Mouse (Mus musculus) forebrain, postnatal 0 days (tissue): Measurements from ENCODE around the gene Tial1. TPM values are rescaled to one million over a fixed set of nuclear protein-coding genes. Genes with fewer than 3 reads are reported as not detected.
A peak's percentile ranks its signal among the peaks of the same experiment; 100 is the strongest.

Experiments used
- ATAC-seq: fragments of 200-750 bp; cut with Nextera tagmentation; 2 replicates; pipeline ENCODE4 v1.8.0; 2017; ENCODE audit warnings: mild to moderate bottlenecking, moderate library complexity
- DNase-seq: peaks from one replicate; pipeline ENCODE4 v3.0.0-alpha.2; 2015
- H3K27ac ChIP-seq: fragments of 300-500 bp; sonication (generic); 2 replicates; pipeline ENCODE4 v1.5.1; 2014; ENCODE audit warnings: low read depth, mild to moderate bottlenecking, antibody characterized with exemption, low read length, moderate library complexity, mixed read lengths
- H3K27me3 ChIP-seq: fragments of 300-500 bp; sonication (generic); 2 replicates; pipeline ENCODE4 v1.6.1; 2014; ENCODE audit warnings: mild to moderate bottlenecking, low read length, mixed read lengths; ENCODE audit not compliant: insufficient read depth
- H3K36me3 ChIP-seq: fragments of 300-500 bp; sonication (generic); 2 replicates; pipeline ENCODE4 v1.6.1; 2014; ENCODE audit warnings: mild to moderate bottlenecking, moderate library complexity; ENCODE audit not compliant: insufficient read depth
- H3K4me1 ChIP-seq: fragments of 300-500 bp; sonication (generic); 2 replicates; pipeline ENCODE4 v1.6.1; 2014; ENCODE audit warnings: antibody characterized with exemption; ENCODE audit not compliant: insufficient read depth
- H3K4me2 ChIP-seq: fragments of 300-500 bp; sonication (generic); 2 replicates; pipeline ENCODE4 v1.6.1; 2014; ENCODE audit warnings: low read depth, mild to moderate bottlenecking, moderate library complexity
- H3K4me3 ChIP-seq: fragments of 300-500 bp; sonication (generic); 2 replicates; pipeline ENCODE4 v1.5.1; 2014; ENCODE audit warnings: low read depth, low read length, mixed read lengths
- H3K9ac ChIP-seq: fragments of 300-500 bp; sonication (generic); 2 replicates; pipeline ENCODE4 v1.6.1; 2014; ENCODE audit warnings: mild to moderate bottlenecking
- H3K9me3 ChIP-seq: fragments of 300-500 bp; sonication (generic); 2 replicates; pipeline ENCODE4 v1.6.1; 2016; ENCODE audit warnings: low read length
- CTCF ChIP-seq: sonication (generic); IDR thresholded peaks from 2 replicates; pipeline ENCODE4 v1.5.1; 2016; ENCODE audit warnings: antibody characterized with exemption, control low read depth, low read depth
- WGBS: fragments of 180-500 bp; shearing (Covaris S2); extraction: QIAGEN DNeasy Blood & Tissue Kit; methylation state at CpG from one replicate; pipeline ENCODE4 v1.1.7; 2014; 5-methylcytosine and 5-hydroxymethylcytosine counted together
- polyA plus RNA-seq: library from polyadenylated mRNA; unstranded; fragments of >200 nt; fragmentation: Nextera tagmentation; extraction: Ambion mirVana; gene quantifications from 2 replicates; pipeline ENCODE4 v1.2.1, GENCODE M21; 2015
- total RNA-seq: library from RNA; depleted of rRNA; stranded (reverse); fragments of >200 nt; gene quantifications from 2 replicates; pipeline ENCODE4 v1.2.3, GENCODE M21; 2014; rRNA removed

Tial1 gene
- 60.9 and 76.7 TPM in 2 replicates for total RNA-seq
- polyA plus RNA-seq = 17.3 and 22.5 TPM in 2 replicates

DNA sequence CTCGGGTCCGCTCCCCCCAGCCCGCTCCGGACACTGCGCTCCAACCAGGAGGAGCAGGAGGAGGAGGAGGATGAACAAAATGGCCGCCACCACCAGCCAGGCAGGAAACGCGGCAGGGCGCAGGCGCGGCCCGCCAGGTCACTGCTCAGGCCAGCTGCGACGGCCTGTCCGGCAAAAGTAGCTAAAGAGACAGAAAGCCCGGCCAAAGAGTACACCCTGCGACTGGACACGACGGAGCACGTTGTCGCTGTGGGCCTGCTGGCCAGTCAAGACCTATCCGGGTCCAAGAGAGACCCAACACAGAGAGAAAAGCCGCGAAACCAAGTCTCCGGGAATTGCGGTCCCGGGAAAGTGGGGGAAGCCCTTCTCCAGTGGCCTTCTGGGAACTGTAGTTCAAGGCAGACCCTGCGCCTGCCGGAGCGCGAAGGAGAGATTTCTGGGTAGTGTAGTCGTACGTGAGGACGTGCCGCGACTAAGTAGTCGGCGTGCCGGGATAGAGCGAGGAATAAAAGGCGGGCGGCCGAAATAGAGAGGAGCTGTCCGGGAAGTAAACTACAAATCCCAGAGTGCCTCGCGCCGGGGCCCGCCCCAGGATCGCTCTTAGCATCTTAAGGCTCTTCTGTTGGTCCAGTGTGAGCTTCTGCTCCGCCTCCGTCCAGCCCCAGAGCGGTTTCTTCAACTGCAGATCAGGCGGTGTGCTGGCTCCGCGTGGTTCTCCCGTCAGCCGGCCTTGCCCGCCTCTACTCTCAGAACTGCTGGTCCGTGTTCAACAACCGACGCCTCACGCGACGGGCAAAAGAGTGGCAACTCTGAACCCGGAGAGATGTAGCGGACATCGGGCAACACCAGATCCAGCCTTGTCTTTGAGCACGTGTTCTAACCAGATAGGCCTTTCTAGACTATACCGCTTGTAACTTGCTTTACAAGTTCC, at the start of gene Tial1:
Tial1 (minus strand) TSS at position 433 of the 931 bp plus-strand sequence.
- peak within 1 kb of the TSS; percentile 93 for H3K27ac ChIP-seq
- peak within 1 kb of the TSS; percentile 96 for H3K4me3 ChIP-seq
- 1% methylated on average over 69 of the region's 69 CpGs for whole genome bisulfite sequencing
- no peaks in the 10 kb centered on the region for H3K9me3 ChIP-seq
- H3K27me3 ChIP-seq = no peaks in the 10 kb centered on the region
- TF ChIP-seq CTCF = no peak; the same call in 1 of the 2 replicates
- H3K4me2 ChIP-seq = peak within 1 kb of the TSS; percentile 85
- ATAC-seq (peak; percentile 99), DNase-seq (peak; percentile 99)
- H3K9ac ChIP-seq = peak within 1 kb of the TSS; percentile 82
- no peaks in the 10 kb centered on the region for H3K36me3 ChIP-seq
- peaks cover 8% of the 10 kb centered on the region; the same call in 1 of the 2 replicates for H3K4me1 ChIP-seq

DNA sequence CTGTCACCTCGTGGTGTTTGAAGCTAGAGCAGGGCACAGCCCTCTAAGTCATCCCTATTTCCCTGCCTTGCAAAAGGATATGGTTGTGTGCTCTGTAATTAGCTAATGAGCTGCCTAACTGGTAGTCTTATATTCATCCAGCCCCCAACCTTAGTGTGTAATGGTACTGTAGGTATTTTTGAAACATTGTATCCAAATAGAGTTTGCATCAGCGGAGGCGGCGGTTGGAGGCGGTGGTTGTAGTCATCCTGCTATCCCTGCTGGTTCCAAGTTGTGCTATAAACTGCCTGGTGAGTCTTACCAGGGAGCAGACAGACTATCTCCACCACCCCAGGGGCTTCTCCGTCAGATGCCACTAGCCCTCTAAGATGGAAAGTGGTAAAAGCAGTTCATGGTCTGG, 42.6 kb upstream of the Tial1 start:
- WGBS = 91% methylated on average over 6 of the region's 6 CpGs
- ATAC-seq (no peak), DNase-seq (no peak)
- Histone ChIP-seq H3K36me3 (no peaks in the 10 kb centered on the region), H3K9me3 (no peaks in the 10 kb centered on the region), H3K27me3 (no peaks in the 10 kb centered on the region), H3K4me1 (no peaks in the 10 kb centered on the region), H3K4me2 (no peak overlapping the region), H3K9ac (no peak overlapping the region), H3K4me3 (no peak overlapping the region), H3K27ac (no peak overlapping the region)
- no peak for TF ChIP-seq CTCF

DNA sequence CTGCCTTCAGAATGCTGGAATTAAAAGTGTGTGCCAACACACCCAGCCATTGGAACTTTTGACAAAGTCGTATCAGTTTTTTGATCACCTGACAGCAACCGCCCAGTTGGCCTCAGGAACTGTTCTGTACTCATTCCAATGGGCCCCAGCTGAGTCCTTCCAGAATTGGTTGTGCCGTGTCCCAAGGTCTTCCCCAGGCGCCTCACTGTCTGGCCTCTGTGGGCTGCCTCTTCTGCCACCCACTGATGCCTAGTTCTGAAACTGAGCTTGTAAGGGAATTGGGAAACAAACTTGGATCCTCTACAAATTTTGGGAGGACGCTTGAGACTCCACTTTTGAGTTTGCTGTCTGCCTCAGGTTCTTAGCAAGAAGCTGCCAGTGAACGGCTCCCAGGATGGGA, 38.3 kb upstream of the Tial1 start:
- no peak for DNase-seq
- no peak overlapping the region for H3K27ac ChIP-seq
- H3K9ac ChIP-seq = no peak overlapping the region
- TF ChIP-seq CTCF = no peak
- no peak for ATAC-seq
- H3K4me2 ChIP-seq = no peak overlapping the region
- WGBS = 81% methylated on average over 6 of the region's 6 CpGs
- H3K36me3 ChIP-seq = no peaks in the 10 kb centered on the region
- H3K27me3 ChIP-seq = no peaks in the 10 kb centered on the region
- no peak overlapping the region for H3K4me3 ChIP-seq
- no peaks in the 10 kb centered on the region for H3K4me1 ChIP-seq
- no peaks in the 10 kb centered on the region for H3K9me3 ChIP-seq

- no peak for ATAC-seq
- no peaks in the 10 kb centered on the region for H3K4me1 ChIP-seq
- 91% methylated on average over 5 of the region's 5 CpGs for WGBS
- no peak overlapping the region for H3K4me2 ChIP-seq
- no peaks in the 10 kb centered on the region for H3K27me3 ChIP-seq
- no peak for DNase-seq
- no peak for TF ChIP-seq CTCF
- H3K36me3 ChIP-seq = no peaks in the 10 kb centered on the region
- no peak overlapping the region for H3K27ac ChIP-seq
- H3K4me3 ChIP-seq = no peak overlapping the region
- H3K9ac ChIP-seq = no peak overlapping the region
- H3K9me3 ChIP-seq = no peaks in the 10 kb centered on the region
These were observed 33.0 kb upstream of the Tial1 start for GRCm38 (mm10) chr7:128494546-128494945.

- 94% methylated on average over 3 of the region's 3 CpGs for WGBS
These were observed 27.5 kb upstream of the Tial1 start for GRCm38 (mm10) chr7:128488986-128489385.

GRCm38 (mm10) chr7:128474322-128474721, 12.8 kb upstream of the Tial1 start:
- no peak overlapping the region for H3K9ac ChIP-seq
- no peaks in the 10 kb centered on the region for H3K27me3 ChIP-seq
- peak; percentile 77 for DNase-seq
- H3K36me3 ChIP-seq = no peaks in the 10 kb centered on the region
- 26% methylated on average over 10 of the region's 10 CpGs for WGBS
- ATAC-seq = peak; percentile 89
- no peaks in the 10 kb centered on the region for H3K9me3 ChIP-seq
- no peak overlapping the region for H3K27ac ChIP-seq
- no peaks in the 10 kb centered on the region for H3K4me1 ChIP-seq
- peak overlapping the region; percentile 35 for H3K4me2 ChIP-seq
- peak overlapping the region; percentile 22; the same call in 1 of the 2 replicates for H3K4me3 ChIP-seq
- TF ChIP-seq CTCF = peak; percentile 57

More at GRCm38 (mm10) chr7:128488986-128489385, 27.5 kb upstream of the Tial1 start:
- DNase-seq (no peak), ATAC-seq (no peak)
- H3K4me2 ChIP-seq = no peak overlapping the region
- H3K4me1 ChIP-seq = no peaks in the 10 kb centered on the region
- no peak overlapping the region for H3K9ac ChIP-seq
- H3K9me3 ChIP-seq = peaks cover 18% of the 10 kb centered on the region; the same call in 1 of the 2 replicates
- no peak for TF ChIP-seq CTCF
- H3K27me3 ChIP-seq = no peaks in the 10 kb centered on the region
- no peak overlapping the region for H3K4me3 ChIP-seq
- no peak overlapping the region for H3K27ac ChIP-seq
- no peaks in the 10 kb centered on the region for H3K36me3 ChIP-seq

DNA sequence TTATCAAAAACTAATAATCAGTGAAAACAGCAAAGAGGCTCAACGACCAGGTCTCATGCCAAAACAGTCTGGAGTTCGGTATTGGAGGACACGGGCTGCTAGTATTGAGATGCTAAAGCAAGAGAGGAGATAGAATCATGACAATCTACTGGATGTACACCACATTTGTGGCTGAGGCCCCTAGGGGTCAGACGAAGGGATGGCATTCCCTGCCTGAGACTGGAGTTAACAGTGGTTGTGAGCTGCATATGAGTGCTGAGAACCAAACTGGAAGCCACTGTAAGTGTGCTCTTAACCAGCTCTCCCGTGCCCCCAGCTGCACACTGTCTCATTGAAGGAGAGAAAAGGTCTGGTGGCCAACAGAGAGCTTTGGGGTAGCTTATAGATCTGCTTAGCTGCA, 889 bp upstream of the Tial1 start:
- WGBS = 58% methylated on average over 5 of the region's 5 CpGs
- H3K9me3 ChIP-seq = no peaks in the 10 kb centered on the region
- ATAC-seq (no peak), DNase-seq (no peak)
- no peak overlapping the region for H3K9ac ChIP-seq
- peak; percentile 23; the same call in 1 of the 2 replicates for TF ChIP-seq CTCF
- peaks cover 8% of the 10 kb centered on the region; the same call in 1 of the 2 replicates for H3K4me1 ChIP-seq
- no peak overlapping the region; the same call in 1 of the 2 replicates for H3K4me3 ChIP-seq
- no peaks in the 10 kb centered on the region for H3K27me3 ChIP-seq
- peak overlapping the region; percentile 85 for H3K4me2 ChIP-seq
- H3K27ac ChIP-seq = no peak overlapping the region
- no peaks in the 10 kb centered on the region for H3K36me3 ChIP-seq
